Mouse (Mus musculus): ENCODE results near the gene Ubn2. TPM values are rescaled to one million over a fixed set of nuclear protein-coding genes. Genes with fewer than 3 reads are reported as not detected.

Ubn2 gene
- polyA plus RNA-seq, 1 experiment from 2014 or later = 22.9 TPM

GRCm38 (mm10) chr6:38458075-38458474, 24.3 kb downstream of the Ubn2 start:
- 96% methylated on average over 3 of the region's 3 CpGs for WGBS
- Histone ChIP-seq H3K4me2 (replicated peaks; ENCODE audit: low read depth, low read length) (no peak overlapping the region), H3K9me3 (ENCODE audit: control insufficient read depth, low read depth, low read length) (no peaks in the 10 kb centered on the region), H3K4me1 (ENCODE audit: control insufficient read depth, insufficient read depth, low read length) (no peaks in the 10 kb centered on the region), H3K27me3 (ENCODE audit: control insufficient read depth, insufficient read depth, low read length) (no peaks in the 10 kb centered on the region), H3K4me3 (ENCODE audit: low read depth, low read length) (no peak overlapping the region), H3K9ac (replicated peaks; ENCODE audit: low read depth, low read length) (no peak overlapping the region), H3K36me3 (ENCODE audit: control insufficient read depth, insufficient read depth, low read length) (peaks cover 27% of the 10 kb centered on the region), H3K27ac (ENCODE audit: low read length) (no peak overlapping the region)
- no peak for ATAC-seq (ENCODE audit: insufficient number of reproducible peaks, insufficient read depth, low FRiP score, low read depth)

GRCm38 (mm10) chr6:38469591-38469990, 35.8 kb downstream of the Ubn2 start:
- H3K36me3 ChIP-seq (ENCODE audit: control insufficient read depth, insufficient read depth, low read length) = peaks cover 9% of the 10 kb centered on the region
- no peak overlapping the region for H3K4me3 ChIP-seq (ENCODE audit: low read depth, low read length)
- H3K27me3 ChIP-seq (ENCODE audit: control insufficient read depth, insufficient read depth, low read length) = no peaks in the 10 kb centered on the region
- no peaks in the 10 kb centered on the region for H3K9me3 ChIP-seq (ENCODE audit: control insufficient read depth, low read depth, low read length)
- no peaks in the 10 kb centered on the region for H3K4me1 ChIP-seq (ENCODE audit: control insufficient read depth, insufficient read depth, low read length)
- WGBS = 87% methylated on average over 4 of the region's 4 CpGs
- H3K4me2 ChIP-seq (replicated peaks; ENCODE audit: low read depth, low read length) = no peak overlapping the region
- no peak overlapping the region for H3K27ac ChIP-seq (ENCODE audit: low read length)
- no peak for ATAC-seq (ENCODE audit: insufficient number of reproducible peaks, insufficient read depth, low FRiP score, low read depth)
- no peak overlapping the region for H3K9ac ChIP-seq (replicated peaks; ENCODE audit: low read depth, low read length)

GRCm38 (mm10) chr6:38481694-38482371, 48.1 kb downstream of the Ubn2 start:
- H3K36me3 ChIP-seq (ENCODE audit: control insufficient read depth, insufficient read depth, low read length) = peaks cover 39% of the 10 kb centered on the region
- H3K4me2 ChIP-seq (replicated peaks; ENCODE audit: low read depth, low read length) = no peak overlapping the region
- H3K27ac ChIP-seq (ENCODE audit: low read length) = no peak overlapping the region
- 74% methylated on average over 5 of the region's 5 CpGs for WGBS
- no peak overlapping the region for H3K4me3 ChIP-seq (ENCODE audit: low read depth, low read length)
- H3K27me3 ChIP-seq (ENCODE audit: control insufficient read depth, insufficient read depth, low read length) = no peaks in the 10 kb centered on the region
- H3K4me1 ChIP-seq (ENCODE audit: control insufficient read depth, insufficient read depth, low read length) = no peaks in the 10 kb centered on the region
- ATAC-seq (ENCODE audit: insufficient number of reproducible peaks, insufficient read depth, low FRiP score, low read depth) = no peak
- H3K9ac ChIP-seq (replicated peaks; ENCODE audit: low read depth, low read length) = no peak overlapping the region
- H3K9me3 ChIP-seq (ENCODE audit: control insufficient read depth, low read depth, low read length) = no peaks in the 10 kb centered on the region

- Histone ChIP-seq H3K9me3 (ENCODE audit: control insufficient read depth, low read depth, low read length) (no peaks in the 10 kb centered on the region), H3K4me2 (replicated peaks; ENCODE audit: low read depth, low read length) (no peak overlapping the region), H3K9ac (replicated peaks; ENCODE audit: low read depth, low read length) (no peak overlapping the region), H3K27me3 (ENCODE audit: control insufficient read depth, insufficient read depth, low read length) (no peaks in the 10 kb centered on the region), H3K27ac (ENCODE audit: low read length) (no peak overlapping the region), H3K36me3 (ENCODE audit: control insufficient read depth, insufficient read depth, low read length) (peaks cover 22% of the 10 kb centered on the region), H3K4me1 (ENCODE audit: control insufficient read depth, insufficient read depth, low read length) (no peaks in the 10 kb centered on the region), H3K4me3 (ENCODE audit: low read depth, low read length) (no peak overlapping the region)
- WGBS = 86% methylated on average over 3 of the region's 3 CpGs
- no peak for ATAC-seq (ENCODE audit: insufficient number of reproducible peaks, insufficient read depth, low FRiP score, low read depth)
Measured at GRCm38 (mm10) chr6:38492550-38492949, 58.8 kb downstream of the Ubn2 start.

GRCm38 (mm10) chr6:38495641-38496040, 61.9 kb downstream of the Ubn2 start:
- no peak for ATAC-seq (ENCODE audit: insufficient number of reproducible peaks, insufficient read depth, low FRiP score, low read depth)
- Histone ChIP-seq H3K27ac (ENCODE audit: low read length) (no peak overlapping the region), H3K4me1 (ENCODE audit: control insufficient read depth, insufficient read depth, low read length) (no peaks in the 10 kb centered on the region), H3K36me3 (ENCODE audit: control insufficient read depth, insufficient read depth, low read length) (peaks cover 32% of the 10 kb centered on the region), H3K9ac (replicated peaks; ENCODE audit: low read depth, low read length) (no peak overlapping the region), H3K4me3 (ENCODE audit: low read depth, low read length) (no peak overlapping the region), H3K9me3 (ENCODE audit: control insufficient read depth, low read depth, low read length) (no peaks in the 10 kb centered on the region), H3K4me2 (replicated peaks; ENCODE audit: low read depth, low read length) (no peak overlapping the region), H3K27me3 (ENCODE audit: control insufficient read depth, insufficient read depth, low read length) (no peaks in the 10 kb centered on the region)
- 41% methylated on average over 4 of the region's 4 CpGs for WGBS

DNA sequence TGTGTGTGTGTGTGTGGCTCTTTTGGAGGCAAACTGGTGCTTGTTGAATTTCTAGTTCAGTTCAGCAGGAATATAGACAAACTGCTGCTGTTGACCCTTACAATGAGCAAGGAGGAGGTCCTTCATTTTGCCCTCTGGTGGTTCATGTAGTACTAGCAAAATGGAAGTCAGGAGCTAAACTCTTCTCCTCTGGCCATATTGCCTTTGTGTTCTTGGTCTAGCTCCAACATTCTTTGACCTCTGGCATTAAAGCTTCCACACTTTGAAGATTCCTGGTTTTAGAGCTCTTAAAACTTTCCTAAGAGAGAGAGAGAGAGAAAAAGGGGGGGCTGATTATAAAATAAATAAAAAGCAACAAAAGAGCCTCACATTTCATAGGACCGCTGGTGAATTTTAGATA, 78.3 kb downstream of the Ubn2 start:
- Histone ChIP-seq H3K4me1 (ENCODE audit: control insufficient read depth, insufficient read depth, low read length) (no peaks in the 10 kb centered on the region), H3K9ac (replicated peaks; ENCODE audit: low read depth, low read length) (no peak overlapping the region), H3K36me3 (ENCODE audit: control insufficient read depth, insufficient read depth, low read length) (no peaks in the 10 kb centered on the region), H3K27me3 (ENCODE audit: control insufficient read depth, insufficient read depth, low read length) (no peaks in the 10 kb centered on the region), H3K4me2 (replicated peaks; ENCODE audit: low read depth, low read length) (no peak overlapping the region), H3K9me3 (ENCODE audit: control insufficient read depth, low read depth, low read length) (no peaks in the 10 kb centered on the region), H3K27ac (ENCODE audit: low read length) (no peak overlapping the region), H3K4me3 (ENCODE audit: low read depth, low read length) (no peak overlapping the region)
- ATAC-seq (ENCODE audit: insufficient number of reproducible peaks, insufficient read depth, low FRiP score, low read depth) = no peak
- 87% methylated on average over 1 of the region's 1 CpGs for WGBS

GRCm38 (mm10) chr6:38512830-38513229, 79.1 kb downstream of the Ubn2 start:
- H3K9ac ChIP-seq (replicated peaks; ENCODE audit: low read depth, low read length) = no peak overlapping the region
- H3K27me3 ChIP-seq (ENCODE audit: control insufficient read depth, insufficient read depth, low read length) = no peaks in the 10 kb centered on the region
- H3K27ac ChIP-seq (ENCODE audit: low read length) = no peak overlapping the region
- no peak for ATAC-seq (ENCODE audit: insufficient number of reproducible peaks, insufficient read depth, low FRiP score, low read depth)
- no peaks in the 10 kb centered on the region for H3K36me3 ChIP-seq (ENCODE audit: control insufficient read depth, insufficient read depth, low read length)
- H3K9me3 ChIP-seq (ENCODE audit: control insufficient read depth, low read depth, low read length) = no peaks in the 10 kb centered on the region
- H3K4me3 ChIP-seq (ENCODE audit: low read depth, low read length) = no peak overlapping the region
- H3K4me1 ChIP-seq (ENCODE audit: control insufficient read depth, insufficient read depth, low read length) = no peaks in the 10 kb centered on the region
- H3K4me2 ChIP-seq (replicated peaks; ENCODE audit: low read depth, low read length) = no peak overlapping the region

DNA sequence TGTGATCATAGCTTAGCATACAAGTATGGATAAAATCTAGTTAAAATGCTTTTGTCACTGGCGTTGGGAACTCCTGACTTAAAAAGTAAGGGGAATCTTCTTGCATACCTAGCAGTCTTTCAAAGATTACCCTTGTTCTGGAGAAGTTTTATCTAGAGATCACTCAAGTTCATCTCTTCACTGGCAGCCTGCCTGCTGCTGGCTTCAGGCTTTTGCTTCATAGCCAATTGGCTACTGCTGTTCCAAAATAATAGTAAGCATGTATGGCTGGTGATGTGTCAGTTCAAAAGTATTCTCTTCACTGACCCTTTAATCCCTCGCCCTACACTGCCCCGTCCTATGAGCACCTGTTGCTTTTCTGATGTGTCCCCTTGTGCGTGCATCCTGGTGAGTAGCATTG, 81.5 kb downstream of the Ubn2 start:
- H3K36me3 ChIP-seq (ENCODE audit: control insufficient read depth, insufficient read depth, low read length) = no peaks in the 10 kb centered on the region
- no peak overlapping the region for H3K4me3 ChIP-seq (ENCODE audit: low read depth, low read length)
- no peak overlapping the region for H3K9ac ChIP-seq (replicated peaks; ENCODE audit: low read depth, low read length)
- H3K4me2 ChIP-seq (replicated peaks; ENCODE audit: low read depth, low read length) = no peak overlapping the region
- WGBS = 94% methylated on average over 4 of the region's 4 CpGs
- no peak overlapping the region for H3K27ac ChIP-seq (ENCODE audit: low read length)
- ATAC-seq (ENCODE audit: insufficient number of reproducible peaks, insufficient read depth, low FRiP score, low read depth) = no peak
- H3K4me1 ChIP-seq (ENCODE audit: control insufficient read depth, insufficient read depth, low read length) = no peaks in the 10 kb centered on the region
- no peaks in the 10 kb centered on the region for H3K27me3 ChIP-seq (ENCODE audit: control insufficient read depth, insufficient read depth, low read length)
- no peaks in the 10 kb centered on the region for H3K9me3 ChIP-seq (ENCODE audit: control insufficient read depth, low read depth, low read length)

GRCm38 (mm10) chr6:38523851-38524250, 90.1 kb downstream of the Ubn2 start:
- H3K27me3 ChIP-seq (ENCODE audit: control insufficient read depth, insufficient read depth, low read length) = no peaks in the 10 kb centered on the region
- ATAC-seq (ENCODE audit: insufficient number of reproducible peaks, insufficient read depth, low FRiP score, low read depth) = no peak
- no peak overlapping the region for H3K9ac ChIP-seq (replicated peaks; ENCODE audit: low read depth, low read length)
- H3K9me3 ChIP-seq (ENCODE audit: control insufficient read depth, low read depth, low read length) = no peaks in the 10 kb centered on the region
- no peak overlapping the region for H3K4me2 ChIP-seq (replicated peaks; ENCODE audit: low read depth, low read length)
- no peaks in the 10 kb centered on the region for H3K36me3 ChIP-seq (ENCODE audit: control insufficient read depth, insufficient read depth, low read length)
- H3K27ac ChIP-seq (ENCODE audit: low read length) = no peak overlapping the region
- 19% methylated on average over 8 of the region's 8 CpGs for WGBS
- H3K4me3 ChIP-seq (ENCODE audit: low read depth, low read length) = no peak overlapping the region
- no peaks in the 10 kb centered on the region for H3K4me1 ChIP-seq (ENCODE audit: control insufficient read depth, insufficient read depth, low read length)
